Mouse (Mus musculus) yolk sac, embryonic 10.5 days (tissue): Measurements from ENCODE around the gene Rad51d.

Experiments
- DNase-seq: peaks from one replicate; pipeline ENCODE4 v3.0.0-alpha.2; 2017; ENCODE audit warnings: low spot score

Rad51d gene

DNA sequence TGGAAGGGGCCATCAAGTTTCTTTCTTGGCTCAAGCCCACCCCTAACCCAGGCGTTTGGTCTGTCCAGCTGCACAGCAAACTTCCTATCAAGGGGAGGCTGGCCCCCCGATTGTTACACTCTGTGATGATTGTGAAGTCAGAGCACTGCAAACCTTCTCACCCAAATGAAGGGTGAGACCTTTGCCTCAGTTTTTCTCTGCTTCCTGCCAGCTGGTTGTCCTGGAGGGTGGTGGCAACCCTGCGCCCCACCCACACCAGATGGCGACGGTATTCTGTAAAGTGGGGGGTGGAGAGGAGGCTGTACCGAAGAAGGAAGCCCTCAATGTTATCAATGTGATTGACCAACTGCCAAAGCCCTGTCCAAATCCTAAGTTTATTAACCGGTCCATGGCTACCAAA is 1.5 kb upstream of the Rad51d start, which contains the start of gene Fndc8:
Gene Fndc8 (plus strand): TSS at position 189 of the 400 bp plus-strand sequence.
- DNase-seq = no peak

DNA sequence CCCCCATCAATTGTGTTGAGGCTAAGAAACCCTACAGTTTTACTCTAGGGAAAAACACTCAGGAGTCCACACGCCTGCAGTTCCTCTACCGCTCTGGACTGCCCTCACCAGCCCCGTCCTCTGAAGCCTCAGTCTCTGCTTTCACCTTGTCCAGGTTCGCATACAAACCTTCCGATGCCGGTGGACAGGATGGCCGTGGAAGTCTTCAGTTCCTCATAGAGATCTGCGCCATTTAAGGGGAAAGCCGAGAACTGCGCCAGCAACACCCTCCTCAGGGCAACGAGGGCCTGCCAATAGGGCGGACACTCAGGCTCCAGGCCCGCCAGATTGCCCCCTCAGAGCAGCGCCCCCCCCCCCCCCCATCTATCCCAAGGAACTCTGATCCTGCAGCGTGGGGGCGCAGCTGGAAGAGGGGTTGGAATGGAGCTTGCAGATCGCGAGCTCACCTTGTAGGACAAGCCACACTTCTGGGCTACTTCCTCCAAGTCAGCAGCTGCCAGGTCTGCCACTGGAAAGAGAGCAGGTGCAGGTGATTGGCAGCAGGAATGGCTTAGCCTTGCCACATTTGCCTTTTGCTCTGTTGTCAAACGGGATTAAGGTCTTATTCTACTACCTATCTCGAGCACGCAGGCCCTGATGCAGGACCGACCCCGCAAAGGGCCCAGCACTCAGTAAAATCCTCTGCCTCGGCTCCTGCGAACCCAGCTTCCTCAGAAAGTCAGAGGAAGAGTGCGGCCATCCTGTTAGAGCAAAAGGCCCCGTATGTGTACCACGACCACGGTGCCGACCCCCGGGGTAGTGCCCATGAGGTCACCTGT is 681 bp downstream of the Rad51d start:
- DNase-seq = no peak

DNA sequence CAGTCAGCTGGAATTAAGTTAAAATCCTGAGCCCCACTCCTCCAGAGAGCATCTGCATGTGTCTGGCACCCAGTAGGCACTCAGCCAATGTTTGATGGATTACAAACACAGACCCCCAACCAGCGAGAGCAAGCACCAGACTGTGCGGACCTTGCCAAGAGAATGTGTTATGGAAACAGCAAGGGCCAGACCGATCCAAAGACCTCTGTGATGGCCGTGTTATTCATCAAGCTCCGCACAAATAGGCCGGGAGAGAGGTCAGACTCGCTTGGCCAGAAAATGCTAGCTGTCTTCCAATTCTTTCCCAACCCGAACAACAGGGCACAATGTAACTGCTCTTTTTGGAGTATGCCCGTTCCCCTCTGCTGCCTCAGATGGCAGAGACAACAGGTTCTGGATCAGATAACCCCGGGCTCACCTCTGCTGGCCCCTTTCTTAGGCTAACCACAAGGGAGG is 1.9 kb downstream of the Rad51d start:
- no peak for DNase-seq

DNA sequence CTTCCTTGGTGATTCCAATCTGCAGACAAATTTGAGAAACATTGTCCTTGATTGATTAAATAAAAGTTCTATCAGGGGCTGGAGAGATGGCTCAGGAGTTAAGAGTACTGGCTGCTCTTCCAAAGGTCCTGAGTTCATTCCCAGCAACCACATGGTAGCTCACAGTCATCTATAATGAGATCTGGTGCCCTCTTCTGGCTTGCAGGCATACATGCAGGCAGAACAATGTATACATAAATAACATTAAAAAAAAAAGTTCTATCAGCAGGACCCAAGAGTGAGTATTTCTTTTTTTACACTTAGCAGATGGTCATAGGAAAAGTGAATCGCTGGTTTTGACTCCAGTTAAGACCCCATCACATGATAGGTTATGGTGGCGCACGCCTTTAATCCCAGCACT is 3.9 kb downstream of the Rad51d start:
- DNase-seq = no peak

DNA sequence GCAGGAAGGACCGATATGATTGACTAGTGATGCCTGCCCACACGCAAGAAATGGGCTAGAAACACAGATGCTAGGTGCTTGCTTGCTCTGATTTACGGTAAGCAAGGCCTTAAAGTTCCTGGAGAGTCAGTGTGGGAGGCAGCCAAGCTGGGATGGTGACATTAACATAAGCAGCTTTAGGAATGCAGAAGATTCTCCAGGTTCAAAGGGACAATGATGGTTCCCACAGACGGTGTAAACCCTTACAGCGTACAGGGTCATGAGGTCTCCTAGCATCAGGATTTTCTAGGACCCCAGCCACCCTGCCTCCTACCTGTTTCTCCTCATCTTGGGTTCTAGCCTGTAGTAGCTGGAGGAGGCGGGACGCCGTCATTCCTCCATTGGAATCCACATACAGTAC is 7.2 kb downstream of the Rad51d start:
- no peak for DNase-seq

DNA sequence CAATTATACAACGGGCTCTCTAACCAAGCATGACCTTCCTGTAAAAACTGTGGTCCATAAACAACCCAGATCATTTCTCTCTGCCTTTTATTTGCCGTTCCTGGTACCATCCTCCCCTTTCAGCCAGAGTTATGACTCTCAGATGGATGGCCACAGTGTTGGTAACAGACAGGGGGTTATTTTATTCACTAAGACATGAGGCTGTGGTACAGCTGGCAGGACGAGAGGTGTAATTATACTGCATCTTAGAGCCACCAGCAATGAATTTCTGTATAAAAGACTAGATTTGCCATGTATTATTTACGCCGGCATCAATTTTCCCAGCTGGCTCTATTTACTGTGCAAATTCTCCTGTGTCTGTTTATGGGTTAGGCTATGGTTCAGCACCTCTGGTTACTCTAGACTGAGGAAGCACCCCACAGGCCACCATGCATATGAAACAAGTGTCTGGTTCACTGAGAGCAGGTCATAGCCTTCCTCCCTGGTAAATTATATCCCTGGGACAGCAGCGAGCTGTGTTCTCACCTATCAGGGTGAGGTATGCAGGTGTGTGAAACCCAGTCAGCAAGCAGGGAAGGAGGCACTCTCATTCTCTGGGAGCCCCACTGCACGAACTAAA is 12.6 kb downstream of the Rad51d start:
- no peak for DNase-seq

DNA sequence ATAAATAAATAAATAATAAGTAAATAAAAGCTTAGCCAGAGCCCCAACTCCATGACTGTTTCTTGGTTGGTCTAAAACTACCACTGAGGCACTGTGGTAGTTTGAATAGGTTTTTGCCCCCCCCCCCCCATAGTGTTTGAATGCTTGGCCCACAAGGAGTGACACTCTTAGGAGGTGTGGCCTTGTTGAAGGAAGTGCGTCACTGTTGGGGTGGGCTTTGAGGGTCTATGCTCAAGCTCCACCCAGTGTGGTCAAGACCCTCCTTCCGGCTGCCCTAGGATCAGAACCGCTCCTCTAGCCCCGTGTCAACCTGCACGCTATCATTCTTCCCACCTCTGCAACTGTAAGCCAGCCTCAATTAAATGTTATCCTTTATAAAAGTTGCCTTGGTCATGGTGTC is 14.8 kb downstream of the Rad51d start:
- no peak for DNase-seq

DNA sequence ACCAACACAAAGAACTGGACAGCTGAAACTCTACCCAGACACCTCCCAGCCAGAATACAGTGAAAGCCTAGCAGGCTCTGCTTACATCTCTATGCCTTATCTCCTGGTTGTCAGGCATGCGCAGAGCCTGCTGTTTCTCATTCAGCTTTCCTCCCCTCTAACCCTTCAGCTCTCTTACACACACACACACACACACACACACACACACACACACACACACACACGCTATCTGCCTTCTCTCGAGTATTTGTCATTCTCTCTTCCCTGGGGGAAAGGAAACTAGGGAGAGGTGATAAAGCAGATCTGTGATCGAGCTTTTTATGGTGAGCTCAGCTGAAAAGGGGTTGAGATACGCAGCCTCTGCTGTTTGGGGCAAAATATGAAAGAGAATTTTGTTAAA is 15.5 kb downstream of the Rad51d start:
- DNase-seq = no peak

DNA sequence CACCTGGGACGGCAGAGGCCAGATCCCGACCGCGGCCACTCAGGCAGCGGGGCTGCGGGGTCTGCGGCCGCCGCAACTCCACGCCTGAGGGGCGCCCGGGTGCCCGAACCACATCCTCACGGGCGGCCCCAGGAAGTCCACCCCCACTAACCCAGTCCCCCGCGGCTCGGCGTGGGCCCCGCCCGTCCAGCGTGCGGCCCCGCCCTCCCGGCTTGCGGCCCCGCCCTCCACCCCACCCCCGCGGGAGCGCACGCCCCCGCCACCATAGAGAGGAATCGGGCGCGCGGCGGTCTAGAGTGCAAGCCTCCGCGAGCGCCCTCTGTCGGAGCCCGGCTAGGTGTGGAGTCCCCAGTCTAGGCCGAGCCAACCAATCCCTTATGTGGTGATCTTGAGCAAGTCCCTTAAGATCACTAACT is 19.4 kb downstream of the Rad51d start, which contains the start of gene Rffl:
Gene Rffl (minus strand): TSS at position 180 of the 416 bp plus-strand sequence.
- peak; percentile 89 for DNase-seq

DNA sequence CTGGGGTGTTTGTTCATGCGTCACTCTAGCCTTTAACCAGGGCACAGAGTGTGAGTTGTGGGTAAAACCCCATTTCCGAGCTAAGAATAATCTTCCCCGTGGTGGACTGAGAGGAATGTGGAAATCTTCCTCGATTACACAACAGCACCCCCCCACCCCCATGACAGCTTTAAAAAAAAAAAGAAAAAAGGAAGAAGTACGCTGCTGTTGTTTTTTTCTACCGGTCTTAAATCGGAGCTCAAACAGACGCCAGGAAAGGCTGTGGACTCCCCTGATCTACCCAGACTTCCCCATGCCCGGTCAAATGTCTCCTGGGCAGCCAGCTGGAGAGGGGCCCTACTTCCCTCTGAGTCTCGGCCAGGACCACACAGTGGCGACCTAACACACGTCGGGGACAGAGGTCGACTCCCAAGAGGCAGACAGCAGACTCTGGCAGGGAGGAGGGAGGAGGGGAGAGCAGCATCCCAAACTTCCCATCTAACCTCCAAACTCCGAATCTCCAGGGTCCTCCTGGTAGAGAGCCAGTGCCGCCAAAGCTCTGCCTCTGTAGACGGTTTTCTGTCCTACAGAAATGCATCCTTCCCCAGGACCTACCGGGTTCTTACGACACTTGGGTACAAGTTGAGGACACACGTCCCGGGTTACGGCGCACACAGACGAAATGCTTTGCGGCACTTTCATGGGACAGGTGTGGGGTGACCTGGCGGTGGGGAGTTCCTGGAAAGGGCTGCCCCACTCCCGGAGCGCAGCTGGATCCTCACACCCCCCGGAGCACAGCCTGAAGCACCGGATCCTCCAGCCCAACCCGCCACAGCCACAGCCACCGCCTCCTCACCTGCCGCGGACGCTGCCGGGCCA is 20.0 kb downstream of the Rad51d start:
- peak; percentile 76 for DNase-seq

DNA sequence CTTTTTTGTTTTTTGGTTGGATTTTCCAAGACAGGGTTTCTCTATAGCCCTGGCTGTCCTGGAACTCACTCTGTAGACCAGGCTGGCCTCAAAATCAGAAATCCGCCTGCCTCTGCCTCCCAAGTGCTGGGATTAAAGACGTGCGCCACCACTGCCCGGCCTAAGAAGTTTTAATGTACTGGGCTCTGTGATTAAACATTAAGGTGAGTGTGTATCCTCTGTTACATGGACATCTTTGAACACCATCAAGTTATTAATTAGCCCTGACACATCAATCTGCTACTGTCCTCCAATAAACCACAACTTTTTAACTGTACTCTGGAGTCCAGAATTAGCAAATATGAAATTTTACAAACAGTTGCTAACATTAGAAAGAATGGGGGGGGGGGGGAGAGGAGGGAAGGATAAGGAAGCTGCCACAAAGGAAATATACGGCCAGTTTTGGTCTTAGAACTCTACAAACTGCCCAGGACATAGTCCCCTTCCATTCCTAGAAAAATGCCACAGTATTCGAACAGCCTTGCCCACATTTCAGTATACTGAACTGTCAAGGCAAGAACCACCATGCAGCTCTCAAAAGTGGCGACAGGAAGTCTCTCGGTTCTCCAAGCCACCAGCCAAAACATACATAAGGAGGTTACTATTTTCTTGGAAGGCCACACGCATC is 20.8 kb downstream of the Rad51d start:
- DNase-seq = no peak

DNA sequence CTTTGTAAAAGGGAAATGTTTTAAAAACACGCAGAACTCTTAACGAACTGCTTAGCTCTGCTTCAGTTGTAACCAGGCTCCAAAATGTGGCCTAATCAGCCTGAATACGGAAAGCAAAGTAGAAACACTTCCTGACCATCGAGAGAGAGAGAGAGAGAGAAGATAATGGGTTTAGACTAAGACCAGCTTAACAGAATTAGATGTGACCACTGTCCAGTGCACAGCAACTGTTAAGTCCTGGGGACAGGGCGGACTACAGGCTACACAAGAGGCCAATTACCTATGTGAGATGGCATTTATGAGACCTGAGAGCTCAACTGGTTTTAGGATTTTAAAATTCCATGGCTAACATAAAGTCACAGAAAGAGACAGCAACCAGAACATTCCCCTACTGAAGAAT is 22.5 kb downstream of the Rad51d start:
- no peak for DNase-seq

DNA sequence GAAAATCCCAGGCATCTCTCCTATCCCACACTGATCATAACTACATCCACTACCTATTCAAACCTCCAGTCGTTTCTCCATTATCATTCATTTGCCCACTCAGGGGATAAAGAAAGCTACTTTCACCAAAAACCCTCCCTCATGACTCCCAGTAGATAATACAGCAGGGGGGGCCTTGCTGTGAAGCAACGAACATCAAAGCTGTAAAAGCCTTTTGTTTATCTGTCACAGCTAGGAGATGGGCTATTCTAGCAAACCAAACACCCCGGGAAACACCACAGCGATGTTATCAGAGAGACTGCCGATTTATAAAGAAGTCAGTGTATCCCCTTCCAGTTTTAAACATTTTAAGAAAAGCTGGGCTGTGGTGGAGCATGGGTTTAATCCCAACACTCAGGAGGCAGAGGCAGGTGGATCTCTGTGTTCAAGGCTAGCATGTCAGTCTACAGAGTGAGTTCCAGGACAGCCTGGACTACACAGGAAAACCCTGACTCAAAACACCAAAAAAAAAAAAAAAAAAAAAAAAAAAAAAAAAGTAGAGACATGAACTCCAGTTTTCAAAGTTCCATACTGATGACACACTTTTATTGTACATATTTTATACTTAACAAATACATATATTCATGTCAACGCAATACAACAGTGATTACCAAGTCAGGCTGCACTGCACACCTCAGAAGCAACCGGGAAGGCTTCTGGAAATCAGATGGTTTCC is 23.4 kb downstream of the Rad51d start:
- DNase-seq = no peak

DNA sequence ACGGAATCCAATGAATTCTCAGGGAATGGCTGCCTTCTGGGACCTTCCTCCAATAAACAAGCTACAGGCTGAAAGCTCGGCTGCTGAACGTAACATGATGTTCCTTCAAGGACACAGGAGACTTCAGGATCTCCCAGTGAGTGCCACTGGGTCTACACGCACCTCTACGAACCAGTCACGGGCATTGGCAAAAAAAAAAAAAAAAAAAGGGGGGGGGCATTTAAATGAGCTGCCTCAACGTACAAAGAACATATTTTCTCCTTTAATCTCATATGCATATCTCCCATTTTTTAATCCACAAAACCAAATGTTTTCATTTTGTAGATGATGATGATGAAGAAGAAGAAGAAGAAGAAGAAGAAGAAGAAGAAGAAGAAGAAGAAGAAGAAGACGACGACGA is 24.5 kb downstream of the Rad51d start:
- no peak for DNase-seq

DNA sequence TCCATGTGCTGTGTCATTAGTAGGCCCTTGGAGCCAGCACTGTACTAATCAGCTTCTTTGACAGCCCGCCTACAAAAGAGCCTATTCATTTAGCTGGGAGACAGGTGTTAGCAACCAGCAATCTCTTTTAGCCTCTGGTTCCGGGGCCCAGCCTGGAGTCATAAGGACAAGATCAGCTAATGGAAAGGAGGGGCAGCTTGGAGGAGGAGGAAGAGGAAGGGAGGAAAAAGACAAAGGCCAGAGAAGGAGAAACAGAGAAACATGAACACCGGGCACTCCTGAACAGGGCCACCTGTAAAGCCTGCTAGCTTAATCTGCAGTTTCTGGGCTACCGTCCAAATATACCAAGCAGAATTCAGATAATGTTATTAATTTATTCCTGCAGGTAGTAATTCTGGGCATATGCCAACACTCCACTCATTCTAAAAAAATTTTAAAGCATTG is 26.9 kb downstream of the Rad51d start:
- DNase-seq = no peak

DNA sequence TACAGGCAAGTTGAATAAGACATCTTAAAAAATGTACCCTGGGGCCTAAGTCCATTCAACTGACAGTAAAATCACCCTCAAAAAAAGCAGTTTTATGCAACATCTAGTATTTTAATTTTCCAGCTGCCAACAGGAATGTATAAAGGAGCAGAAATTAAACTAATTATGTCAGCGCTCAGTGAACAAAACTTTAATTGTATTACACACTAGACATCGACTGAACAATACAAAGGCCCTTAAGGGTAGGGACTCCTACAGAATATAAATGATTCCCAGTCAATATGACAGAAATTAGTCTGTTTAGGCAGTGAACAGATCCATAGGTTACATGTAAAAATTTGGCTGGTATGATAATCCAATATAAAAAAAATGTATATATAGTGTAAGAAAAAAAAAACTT is 27.4 kb downstream of the Rad51d start:
- DNase-seq = no peak

DNA sequence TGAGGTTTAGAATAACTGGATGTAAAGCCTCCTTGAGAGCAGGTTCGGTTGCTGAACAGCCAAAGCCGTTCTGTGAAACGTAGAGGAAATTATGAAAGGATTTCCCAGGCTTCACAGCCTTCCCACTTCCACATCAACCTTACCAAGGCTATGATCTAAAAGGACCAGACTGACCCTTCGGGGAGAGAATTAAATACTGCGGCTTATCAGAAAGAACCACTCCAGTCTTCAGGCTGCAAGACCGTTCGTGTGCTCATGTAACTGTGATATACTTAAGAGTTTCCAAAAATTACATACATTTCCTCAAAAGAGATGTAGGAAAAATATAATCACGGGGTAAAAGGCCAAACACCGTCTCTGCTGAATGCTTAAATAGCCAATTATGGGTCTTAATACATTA is 27.8 kb downstream of the Rad51d start:
- no peak for DNase-seq

DNA sequence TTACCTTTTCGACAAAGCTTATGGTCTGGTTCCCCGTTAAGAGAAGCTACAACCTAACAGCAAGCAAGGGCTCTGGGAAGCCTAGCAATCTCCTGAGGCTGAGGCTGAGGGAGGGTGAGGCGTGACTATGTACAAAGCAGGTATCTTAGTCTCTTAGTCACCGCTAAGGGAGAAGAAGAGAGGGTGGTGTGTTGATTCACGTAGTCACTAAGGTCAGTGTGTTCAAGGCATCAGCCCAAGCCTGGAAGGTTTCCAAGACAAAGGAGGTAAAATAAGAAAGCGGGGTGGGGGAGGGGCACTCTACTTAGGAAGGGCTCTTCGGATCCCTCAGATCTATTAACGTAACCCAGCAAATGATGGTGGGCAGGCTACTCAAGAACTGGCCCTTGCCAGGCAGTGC is 28.9 kb downstream of the Rad51d start:
- peak; percentile 61 for DNase-seq

DNA sequence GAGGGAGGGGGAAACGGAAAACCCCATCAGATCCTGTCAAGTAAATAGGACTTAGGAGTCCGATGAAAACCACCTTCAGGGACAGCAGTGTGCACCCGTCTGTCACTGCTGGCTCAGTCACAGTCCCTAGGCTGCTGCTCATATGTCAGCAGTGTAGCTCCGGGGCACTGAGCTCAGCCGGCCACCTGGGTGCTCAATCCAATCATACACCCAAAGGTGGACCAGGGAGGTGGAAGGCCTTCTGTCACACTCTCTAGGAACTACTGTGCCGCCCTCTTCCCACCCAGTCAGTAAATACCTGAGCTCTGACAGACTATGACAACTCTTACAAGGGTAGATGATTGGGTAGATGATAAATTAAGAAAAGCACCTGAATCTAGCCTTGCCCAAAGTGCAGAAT is 29.7 kb downstream of the Rad51d start:
- no peak for DNase-seq

DNA sequence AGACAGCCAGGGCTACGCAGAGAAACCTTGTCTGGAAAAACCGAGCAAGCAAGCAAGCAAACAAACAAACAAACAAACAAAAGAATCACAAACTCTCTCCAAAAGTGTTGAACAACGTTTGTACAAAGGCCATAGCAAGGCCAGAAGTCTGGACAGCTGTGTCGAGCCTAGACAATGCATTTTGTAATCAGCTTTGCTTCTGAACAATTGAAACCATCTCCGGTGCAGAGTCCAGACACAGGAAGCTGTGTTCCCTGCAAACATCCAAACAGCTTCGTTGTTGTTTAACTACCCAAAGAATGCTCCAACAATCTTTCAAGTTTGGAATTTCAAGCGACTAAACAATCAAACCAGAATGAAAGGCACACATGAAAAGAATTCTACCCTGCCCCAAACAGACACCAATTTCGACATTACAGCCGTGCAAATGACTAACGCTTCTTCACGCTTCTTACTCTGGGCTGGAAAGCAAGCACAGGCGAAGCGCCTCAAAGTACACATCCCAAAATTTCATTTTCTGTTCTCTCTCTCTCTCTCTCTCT is 33.0 kb downstream of the Rad51d start:
- peak; percentile 61 for DNase-seq

DNA sequence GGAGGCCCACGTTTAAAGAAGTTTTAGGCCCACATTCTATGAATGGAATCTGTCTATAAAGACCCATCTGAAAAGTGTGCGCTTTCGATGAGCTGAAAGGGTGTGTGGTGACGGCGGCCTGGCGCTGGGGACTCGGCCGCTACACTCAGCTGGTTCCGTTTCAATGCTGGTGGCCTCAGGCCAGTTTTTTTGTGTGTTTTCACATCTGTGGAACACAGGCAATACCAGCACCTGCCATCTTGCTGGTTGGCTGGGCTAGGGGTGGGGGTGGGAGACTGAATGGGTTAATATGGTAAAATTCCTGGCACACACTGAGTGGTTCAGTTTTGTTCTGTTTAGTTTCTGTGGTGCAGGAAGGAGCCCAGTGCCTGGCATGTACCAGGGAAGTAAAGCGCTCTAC is 34.4 kb downstream of the Rad51d start:
- DNase-seq = no peak
